Mouse (Mus musculus) gastrocnemius, adult 2 months (tissue): Measurements from ENCODE around the gene Grrp1. TPM values are rescaled to one million over a fixed set of nuclear protein-coding genes. Genes with fewer than 3 reads are reported as not detected.

Experiments
- DNase-seq: peaks from one replicate; pipeline ENCODE4 v3.0.0; 2022
- H3K27ac ChIP-seq: fragments of 200-600 bp; 2 replicates; pipeline ENCODE4 v1.8.1; 2022; ENCODE audit warnings: mild to moderate bottlenecking
- H3K4me3 ChIP-seq: fragments of 200-600 bp; 2 replicates; pipeline ENCODE4 v1.8.1; 2022; ENCODE audit warnings: mild to moderate bottlenecking, moderate library complexity
- CTCF ChIP-seq: fragments of 200-600 bp; IDR thresholded peaks from 2 replicates; pipeline ENCODE4 v1.8.1; 2022; ENCODE audit warnings: antibody characterized with exemption, mild to moderate bottlenecking, moderate library complexity
- intact Hi-C: fragments of 180-260 bp; cut with DNase I; formaldehyde crosslinking; loops from one replicate; pipeline ENCODE4 v1.15.1; 2025
- total RNA-seq, 2 experiments: library from RNA; stranded (reverse); gene quantifications; 2 replicates each; pipeline ENCODE4 v1.2.3; 2021

Grrp1 gene
- total RNA-seq, 2 experiments from 2014 or later = 1.7 to 3.1 TPM

- intact Hi-C loops = loop anchor here (2.0 to 5.0 kb wide), 2 partner anchors 40 to 121 kb away; no protein-coding TSS in a partner anchor
Observed at GRCm38 (mm10) chr4:134250930-134251240, 3.0 kb downstream of the Grrp1 start.

DNA sequence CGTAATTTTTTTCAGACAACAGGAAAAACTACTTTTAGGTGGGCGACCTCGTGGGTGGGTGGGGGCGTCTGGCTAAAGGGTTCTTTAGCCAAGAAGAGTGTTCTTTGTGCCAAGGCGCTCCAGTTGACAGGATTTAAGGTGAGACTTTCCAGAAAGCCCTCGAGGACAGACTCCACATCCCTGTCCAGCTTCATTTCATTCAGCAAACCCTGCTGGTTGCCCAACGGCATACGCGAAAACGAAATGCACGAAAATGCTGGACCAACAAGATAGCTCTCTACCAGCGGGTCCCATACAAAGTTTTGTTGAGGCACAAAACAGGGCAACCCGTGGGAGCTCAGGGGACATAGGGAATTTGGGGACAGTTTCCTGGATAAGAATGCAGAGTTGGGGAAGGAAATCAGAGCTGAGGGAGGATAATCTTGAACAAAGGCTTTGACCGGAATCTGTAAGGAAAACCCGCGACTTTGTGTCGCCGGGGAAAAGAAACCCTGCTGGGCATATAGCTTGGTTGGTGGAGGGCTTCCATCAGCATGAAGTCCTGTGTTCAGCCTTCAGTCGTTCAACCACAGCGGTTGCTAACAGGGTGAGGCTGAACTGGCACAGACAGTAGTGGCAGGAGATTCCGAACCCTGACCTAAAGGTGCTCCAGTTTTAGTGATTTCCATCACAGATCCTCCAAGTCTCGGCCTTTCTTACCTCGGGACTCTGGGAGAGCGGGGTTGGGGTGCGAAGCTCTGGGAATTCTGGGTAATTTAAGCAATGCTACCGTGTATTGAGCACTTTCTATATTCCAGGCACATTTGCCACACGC is 3.6 kb downstream of the Grrp1 start:
- intact Hi-C loops = loop anchor here (2.0 to 5.0 kb wide), 2 partner anchors 40 to 122 kb away; no protein-coding TSS in a partner anchor

More at GRCm38 (mm10) chr4:134250930-134251240, 3.0 kb downstream of the Grrp1 start:
- TF ChIP-seq CTCF = no peak
- H3K4me3 ChIP-seq = peak overlapping the region; percentile 76
- peak overlapping the region; percentile 84; the same call in 1 of the 2 replicates for H3K27ac ChIP-seq
- no peak for DNase-seq

GRCm38 (mm10) chr4:134249651-134250050 is 4.3 kb downstream of the Grrp1 start:
- intact Hi-C loops = loop anchor here (2.0 to 5.0 kb wide), 3 partner anchors 41 to 603 kb away; partner anchors contain the start of gene Maco1
- peak overlapping the region; percentile 76 for H3K4me3 ChIP-seq

More for the DNA sequence above, 3.6 kb downstream of the Grrp1 start:
- Histone ChIP-seq H3K27ac (peak overlapping the region; percentile 84; the same call in 1 of the 2 replicates), H3K4me3 (peak overlapping the region; percentile 76)
- no peak for DNase-seq
- no peak for TF ChIP-seq CTCF

DNA sequence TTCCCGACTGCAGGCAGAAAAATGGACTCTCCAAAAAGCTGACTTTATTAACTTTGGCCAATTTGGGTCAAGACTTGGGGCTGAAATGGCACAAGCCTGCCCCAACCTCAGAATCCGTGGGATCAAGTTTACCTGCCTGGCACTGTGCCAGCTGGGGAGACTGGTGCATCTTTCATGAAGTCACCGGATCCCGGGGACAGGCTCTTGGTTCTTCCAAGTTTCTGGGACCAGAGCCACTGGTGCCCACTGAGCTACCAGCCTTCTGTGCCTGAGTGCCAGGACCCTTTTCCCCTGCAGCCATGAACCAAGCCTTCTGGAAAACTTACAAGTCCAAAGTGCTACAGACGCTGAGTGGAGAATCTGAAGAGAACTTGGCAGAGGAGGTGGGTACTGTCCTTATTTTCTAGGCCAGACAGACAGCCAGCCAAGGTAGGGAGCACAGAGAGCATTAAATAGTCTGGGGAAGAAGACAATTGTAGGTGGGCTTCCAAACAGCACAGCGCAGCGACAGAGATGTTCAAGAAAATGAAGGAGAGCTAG is 7.1 kb downstream of the Grrp1 start, which contains the start of gene Gm30191:
Gene Gm30191 (plus strand): TSS at position 217 of the 540 bp plus-strand sequence.
- no peak for TF ChIP-seq CTCF
- peak; percentile 46 for DNase-seq
- peak within 1 kb of the TSS; percentile 89 for H3K4me3 ChIP-seq
- H3K27ac ChIP-seq = peak within 1 kb of the TSS; percentile 90; the same call in 1 of the 2 replicates
- intact Hi-C loops = loop anchor here (5.0 kb wide), 1 partner anchor 606 kb away; the partner anchor contains the start of gene Maco1

More at GRCm38 (mm10) chr4:134249651-134250050, 4.3 kb downstream of the Grrp1 start:
- DNase-seq = peak; percentile 86
- peak overlapping the region; percentile 35; the same call in 1 of the 2 replicates for H3K27ac ChIP-seq
- TF ChIP-seq CTCF = peak; percentile 97; the same call in 1 of the 2 replicates

GRCm38 (mm10) chr4:134246256-134246655 is 7.7 kb downstream of the Grrp1 start:
- no peak overlapping the region for H3K27ac ChIP-seq
- intact Hi-C loops = loop anchor here (5.0 kb wide), 1 partner anchor 606 kb away; the partner anchor contains the start of gene Maco1

DNA sequence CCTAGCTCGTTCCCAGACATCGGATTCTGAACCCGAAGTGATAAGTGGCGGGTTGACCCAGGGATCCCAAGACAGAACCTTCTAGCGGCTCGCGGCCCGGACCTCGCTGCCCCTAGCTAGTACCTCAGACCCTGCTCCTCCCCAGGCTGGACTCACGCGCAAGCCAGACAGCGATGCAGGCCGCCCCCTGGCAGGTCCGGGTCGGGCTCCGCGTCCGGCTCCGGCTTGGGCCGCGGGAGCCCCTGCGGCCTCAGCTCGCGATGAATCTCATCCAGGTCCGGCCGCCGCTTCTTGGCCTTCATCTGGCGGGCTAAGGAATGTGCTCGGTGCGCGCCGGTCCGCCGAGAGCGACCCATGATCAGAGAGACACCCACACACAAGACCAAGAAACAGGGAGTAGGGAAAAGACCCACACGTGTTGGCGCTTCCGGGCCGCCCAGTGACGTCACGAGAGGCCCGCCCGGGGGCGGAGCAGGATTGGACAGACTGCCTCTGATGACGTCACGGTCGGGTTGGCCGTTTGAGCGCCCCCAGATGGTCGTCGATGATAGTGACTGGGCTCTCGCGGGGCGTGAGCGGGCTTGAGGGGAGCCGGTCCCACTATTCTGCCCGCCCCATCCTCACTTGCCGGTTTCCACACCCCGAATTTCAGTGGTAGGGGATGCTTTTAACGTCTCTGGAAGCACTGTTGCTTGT is 8.6 kb downstream of the Grrp1 start, which contains the start of gene Zfp593:
Gene Zfp593 (minus strand): TSS at position 445 of the 696 bp plus-strand sequence.
- intact Hi-C loops = loop anchor here (1.0 to 5.0 kb wide), 2 partner anchors 58 to 607 kb away; partner anchors contain the start of genes Cep85 and Maco1
- TF ChIP-seq CTCF = peak; percentile 85
- Histone ChIP-seq H3K27ac (peak within 1 kb of the TSS; percentile 90), H3K4me3 (peak within 1 kb of the TSS; percentile 89)
- DNase-seq = peak; percentile 96

More at GRCm38 (mm10) chr4:134246256-134246655, 7.7 kb downstream of the Grrp1 start:
- no peak for TF ChIP-seq CTCF
- no peak overlapping the region for H3K4me3 ChIP-seq
- no peak for DNase-seq

GRCm38 (mm10) chr4:134243516-134244250 is 10.2 kb downstream of the Grrp1 start, which contains the start of gene E130218I03Rik:
TSS of gene E130218I03Rik (plus strand) at chr4:134243662.
- peak; percentile 67 for DNase-seq
- intact Hi-C loops = no loop called here
- Histone ChIP-seq H3K27ac (peak within 1 kb of the TSS; percentile 35; the same call in 1 of the 2 replicates), H3K4me3 (peak within 1 kb of the TSS; percentile 89; the same call in 1 of the 2 replicates)
- no peak for TF ChIP-seq CTCF

- Histone ChIP-seq H3K27ac (peak overlapping the region; percentile 97), H3K4me3 (peak overlapping the region; percentile 79)
- intact Hi-C loops = no loop called here
- DNase-seq = no peak
- TF ChIP-seq CTCF = peak; percentile 16; the same call in 1 of the 2 replicates
Observed at GRCm38 (mm10) chr4:134238686-134239085, 15.2 kb downstream of the Grrp1 start.

DNA sequence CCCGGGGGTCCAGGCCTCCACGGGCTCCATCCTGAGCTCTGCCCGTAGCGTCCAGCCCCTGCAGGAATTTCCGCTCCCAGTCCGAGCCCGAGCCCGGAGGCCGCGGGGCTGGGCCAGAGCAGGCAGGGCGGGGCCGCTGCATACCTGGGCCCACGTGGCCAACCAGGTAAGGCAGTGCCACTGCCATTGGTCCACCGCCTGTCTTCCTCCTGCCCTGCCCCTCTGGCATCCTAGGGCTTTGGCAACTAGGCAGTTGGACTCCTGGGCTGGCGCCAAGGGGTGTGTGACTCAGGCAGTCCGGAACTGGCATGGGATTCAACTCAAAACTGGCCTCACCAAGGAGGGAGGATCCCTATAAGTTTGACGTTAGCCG is 15.6 kb downstream of the Grrp1 start, which contains the start of gene Cnksr1:
Gene Cnksr1 (minus strand): TSS at position 121 of the 373 bp plus-strand sequence.
- intact Hi-C loops = no loop called here
- Histone ChIP-seq H3K27ac (peak within 1 kb of the TSS; percentile 97), H3K4me3 (peak within 1 kb of the TSS; percentile 79)
- peak; percentile 92 for DNase-seq
- no peak for TF ChIP-seq CTCF

DNA sequence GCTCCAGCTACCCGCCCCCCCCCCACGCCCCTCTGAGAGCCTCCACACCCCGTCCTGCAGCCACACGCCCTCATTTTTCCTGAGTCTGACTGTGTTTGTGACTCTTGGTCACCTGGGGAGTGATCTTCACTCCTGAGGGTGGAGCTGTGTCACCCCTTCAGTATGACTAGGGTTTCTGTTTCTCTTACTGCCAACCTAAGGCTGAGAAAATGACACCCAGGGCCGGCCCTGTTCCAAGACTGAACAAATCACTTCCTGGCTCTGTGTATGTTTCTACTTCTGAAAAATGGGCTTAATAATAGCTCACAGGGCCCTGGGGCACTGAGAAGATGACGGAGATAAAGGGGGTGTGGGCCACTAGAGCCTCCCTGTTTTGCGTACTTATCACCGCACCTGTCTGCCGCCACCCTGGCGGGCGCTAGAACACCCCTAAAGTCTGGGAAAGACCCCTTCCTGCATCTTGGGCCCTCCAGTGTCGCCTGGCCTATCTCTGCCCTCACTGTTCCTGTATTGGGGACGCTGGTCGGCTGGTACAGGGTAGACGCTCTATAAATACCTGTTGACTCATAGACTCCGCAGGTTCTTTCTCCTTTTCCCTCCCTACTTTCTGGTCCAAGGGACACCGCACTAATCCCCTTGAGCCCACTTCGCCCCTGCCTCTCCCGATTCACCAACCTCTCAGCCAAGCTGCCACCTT is 16.2 kb downstream of the Grrp1 start:
- Histone ChIP-seq H3K27ac (peak overlapping the region; percentile 97), H3K4me3 (peak overlapping the region; percentile 79)
- no peak for TF ChIP-seq CTCF
- intact Hi-C loops = no loop called here
- DNase-seq = peak; percentile 69

- no peak for TF ChIP-seq CTCF
- Histone ChIP-seq H3K4me3 (no peak overlapping the region; the same call in 1 of the 2 replicates), H3K27ac (peak overlapping the region; percentile 97)
- peak; percentile 87 for DNase-seq
- intact Hi-C loops = loop anchor here (5.0 kb wide), 1 partner anchor 43 kb away; no protein-coding TSS in a partner anchor
Observed at GRCm38 (mm10) chr4:134234876-134235275, 19.0 kb downstream of the Grrp1 start.
